Mouse (Mus musculus): ENCODE measurements around the gene Fam49a. TPM values are rescaled to one million over a fixed set of nuclear protein-coding genes. Genes with fewer than 3 reads are reported as not detected.

Gene Fam49a
- polyA plus RNA-seq, 1 experiment from 2014 or later = 22.3 TPM

DNA sequence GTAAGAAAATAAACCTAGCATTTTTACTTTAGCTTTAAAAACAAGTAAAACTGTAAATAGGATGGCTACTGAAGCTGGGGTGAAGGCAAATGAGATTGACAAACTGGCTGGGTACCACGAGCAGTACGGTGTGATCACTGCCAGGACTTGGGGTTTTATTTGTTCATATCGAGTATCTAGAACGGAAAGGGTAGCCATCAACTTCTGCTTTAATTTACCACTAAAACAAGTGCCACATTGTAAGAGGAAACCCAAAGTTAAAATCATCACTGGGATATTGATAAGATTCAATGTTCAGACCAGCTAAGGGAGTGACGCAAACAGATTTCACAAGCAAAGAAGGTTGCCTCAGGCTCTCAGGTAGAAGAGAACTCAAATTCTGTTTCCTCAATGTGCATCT is 98.0 kb downstream of the Fam49a start:
- Histone ChIP-seq H3K27ac (no peak overlapping the region), H3K36me3 (peaks cover 16% of the 10 kb centered on the region; the same call in 1 of the 2 replicates), H3K9me3 (replicated peaks) (no peaks in the 10 kb centered on the region), H3K9ac (no peak overlapping the region), H3K4me3 (no peak overlapping the region), H3K4me1 (replicated peaks) (peaks cover 13% of the 10 kb centered on the region), H3K27me3 (no peaks in the 10 kb centered on the region), H3K4me2 (no peak overlapping the region)
- ATAC-seq (replicated peaks; ENCODE audit: insufficient number of reproducible peaks, insufficient read depth, low FRiP score, low read depth) = no peak
- WGBS = 94% methylated on average over 5 of the region's 5 CpGs

DNA sequence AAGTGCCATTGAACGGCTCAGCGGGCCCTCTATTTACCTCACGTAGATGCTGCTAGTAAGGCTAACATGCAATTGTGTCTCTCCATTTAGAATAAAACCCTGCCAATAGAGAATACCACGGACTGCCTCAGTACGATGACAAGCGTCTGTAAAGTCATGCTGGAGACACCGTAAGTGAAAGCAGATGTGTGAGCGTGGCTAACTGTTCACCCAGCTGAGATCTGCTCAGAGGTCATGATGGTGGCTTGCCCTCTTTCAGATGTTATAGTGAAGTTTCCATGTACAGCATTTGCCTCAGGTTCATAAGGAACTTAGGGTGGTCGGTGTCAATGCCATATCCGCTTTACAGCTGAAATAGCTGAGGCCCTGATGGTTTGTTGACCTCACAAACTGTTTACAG is 100.4 kb downstream of the Fam49a start:
- peaks cover 32% of the 10 kb centered on the region; the same call in 1 of the 2 replicates for H3K36me3 ChIP-seq
- H3K27ac ChIP-seq = no peak overlapping the region
- ATAC-seq (replicated peaks; ENCODE audit: insufficient number of reproducible peaks, insufficient read depth, low FRiP score, low read depth) = no peak

DNA sequence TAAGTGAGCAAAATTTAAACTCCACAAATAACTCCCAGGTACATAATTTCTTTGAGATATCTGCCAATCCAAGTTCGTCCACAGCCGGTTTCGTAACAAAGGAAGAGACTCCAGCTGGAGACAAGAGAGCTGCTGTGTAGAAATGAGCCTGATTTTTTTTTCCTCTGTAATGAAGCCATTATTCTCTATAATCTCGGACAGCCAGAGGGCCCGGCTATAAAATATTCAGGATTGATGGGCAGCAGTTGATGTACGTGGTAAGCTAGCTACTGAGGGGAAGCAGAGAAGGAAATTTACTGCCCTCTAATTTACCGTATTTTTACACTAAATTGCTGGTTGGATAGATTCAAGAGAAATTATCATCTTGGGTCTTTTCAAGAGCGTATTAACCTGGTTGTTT is 102.3 kb downstream of the Fam49a start:
- Histone ChIP-seq H3K4me1 (replicated peaks) (no peaks in the 10 kb centered on the region), H3K36me3 (peaks cover 36% of the 10 kb centered on the region; the same call in 1 of the 2 replicates), H3K27ac (no peak overlapping the region), H3K4me3 (no peak overlapping the region), H3K27me3 (no peaks in the 10 kb centered on the region), H3K9me3 (replicated peaks) (no peaks in the 10 kb centered on the region), H3K4me2 (no peak overlapping the region), H3K9ac (no peak overlapping the region)
- 87% methylated on average over 8 of the region's 8 CpGs for WGBS
- ATAC-seq (replicated peaks; ENCODE audit: insufficient number of reproducible peaks, insufficient read depth, low FRiP score, low read depth) = no peak

More for the DNA sequence above, 100.4 kb downstream of the Fam49a start:
- H3K4me3 ChIP-seq = no peak overlapping the region
- WGBS = 87% methylated on average over 10 of the region's 10 CpGs
- no peaks in the 10 kb centered on the region for H3K27me3 ChIP-seq
- H3K4me2 ChIP-seq = no peak overlapping the region
- H3K4me1 ChIP-seq (replicated peaks) = no peaks in the 10 kb centered on the region
- no peaks in the 10 kb centered on the region for H3K9me3 ChIP-seq (replicated peaks)
- H3K9ac ChIP-seq = no peak overlapping the region

DNA sequence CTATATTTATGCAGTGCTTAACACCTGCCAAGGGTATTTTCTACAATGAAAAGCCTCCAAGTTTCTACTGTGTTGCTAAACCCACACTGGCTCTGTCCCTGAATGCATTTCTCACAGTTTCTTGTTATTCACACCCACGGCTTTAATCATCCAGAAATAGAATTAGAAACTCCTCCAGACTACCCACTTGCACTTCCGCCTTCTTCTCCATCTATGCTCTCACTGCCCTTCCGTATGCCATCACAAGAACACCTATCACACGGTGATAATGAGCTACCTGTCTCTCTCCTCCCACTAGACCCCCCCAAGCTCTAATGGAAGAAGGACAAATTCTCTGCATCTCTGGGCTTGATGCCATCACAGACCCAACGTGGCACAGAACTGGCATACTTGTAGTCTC is 105.5 kb downstream of the Fam49a start:
- no peak overlapping the region for H3K4me2 ChIP-seq
- H3K9me3 ChIP-seq (replicated peaks) = no peaks in the 10 kb centered on the region
- H3K9ac ChIP-seq = no peak overlapping the region
- 73% methylated on average over 5 of the region's 5 CpGs for WGBS
- peaks cover 40% of the 10 kb centered on the region; the same call in 1 of the 2 replicates for H3K36me3 ChIP-seq
- no peak overlapping the region for H3K4me3 ChIP-seq
- no peaks in the 10 kb centered on the region for H3K27me3 ChIP-seq
- H3K27ac ChIP-seq = no peak overlapping the region
- no peaks in the 10 kb centered on the region for H3K4me1 ChIP-seq (replicated peaks)
- no peak for ATAC-seq (replicated peaks; ENCODE audit: insufficient number of reproducible peaks, insufficient read depth, low FRiP score, low read depth)

DNA sequence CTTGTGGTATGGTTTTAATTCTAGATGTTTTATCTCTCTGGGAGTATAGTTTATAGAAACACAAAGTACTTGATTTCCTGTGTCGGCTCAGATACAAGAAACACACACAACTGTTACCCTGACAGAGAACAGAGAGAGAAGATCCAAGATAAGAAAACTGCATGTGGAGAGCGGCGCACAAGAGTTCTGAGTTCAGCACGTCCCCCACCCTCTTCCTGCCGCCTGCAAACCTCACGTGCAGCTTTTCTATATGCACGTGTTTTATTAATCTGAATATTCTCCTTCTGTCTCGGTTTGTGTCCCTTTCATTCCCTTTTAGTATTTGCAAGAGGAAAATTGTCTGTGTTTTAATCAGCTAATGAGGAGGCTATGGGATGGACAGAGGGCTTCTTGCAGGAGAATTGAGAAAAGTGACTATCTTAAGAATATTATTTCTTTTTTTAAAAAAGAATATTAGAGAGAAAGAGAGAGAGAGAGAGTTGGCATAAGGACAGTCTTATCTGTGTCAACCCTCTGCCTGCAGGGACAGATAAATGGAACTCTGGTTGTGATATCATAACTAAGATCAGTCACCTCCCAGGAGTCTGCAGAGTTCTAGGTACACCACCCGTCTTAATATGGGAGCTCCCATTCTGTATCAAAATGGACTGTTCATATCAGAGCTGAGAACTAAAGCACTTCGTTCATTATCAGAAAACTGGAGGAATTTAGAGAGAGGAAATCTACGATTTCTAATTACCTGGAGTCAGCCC is 111.3 kb downstream of the Fam49a start:
- Histone ChIP-seq H3K27ac (no peak overlapping the region), H3K4me1 (replicated peaks) (no peaks in the 10 kb centered on the region), H3K9ac (no peak overlapping the region), H3K27me3 (no peaks in the 10 kb centered on the region), H3K4me3 (no peak overlapping the region), H3K36me3 (peaks cover 21% of the 10 kb centered on the region), H3K9me3 (replicated peaks) (no peaks in the 10 kb centered on the region), H3K4me2 (no peak overlapping the region)
- WGBS = 74% methylated on average over 11 of the region's 11 CpGs
- no peak for ATAC-seq (replicated peaks; ENCODE audit: insufficient number of reproducible peaks, insufficient read depth, low FRiP score, low read depth)

DNA sequence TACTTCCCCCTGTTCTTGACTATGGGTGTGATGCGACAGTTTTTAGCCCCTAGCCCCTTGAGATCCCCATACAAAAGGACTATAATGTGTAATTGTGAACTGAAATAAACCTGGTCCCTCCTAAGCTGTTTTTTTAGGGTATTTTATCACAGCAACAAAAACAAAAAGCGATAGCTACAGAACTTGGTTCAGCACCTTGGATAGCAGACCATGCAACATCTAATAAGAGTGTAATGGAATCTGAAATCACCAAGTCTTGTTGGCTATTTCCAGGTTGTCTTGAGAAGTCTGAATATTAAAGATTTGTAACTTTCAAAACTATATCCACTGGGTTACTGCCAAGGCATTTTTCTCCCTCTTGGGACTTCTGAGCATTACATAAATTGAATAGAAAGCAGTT is 117.1 kb downstream of the Fam49a start:
- H3K27me3 ChIP-seq = no peaks in the 10 kb centered on the region
- no peak overlapping the region for H3K27ac ChIP-seq
- no peaks in the 10 kb centered on the region for H3K9me3 ChIP-seq (replicated peaks)
- peaks cover 2% of the 10 kb centered on the region; the same call in 1 of the 2 replicates for H3K36me3 ChIP-seq
- no peak for ATAC-seq (replicated peaks; ENCODE audit: insufficient number of reproducible peaks, insufficient read depth, low FRiP score, low read depth)
- 47% methylated on average over 2 of the region's 2 CpGs for WGBS
- H3K4me3 ChIP-seq = no peak overlapping the region
- H3K4me2 ChIP-seq = no peak overlapping the region
- H3K4me1 ChIP-seq (replicated peaks) = no peaks in the 10 kb centered on the region
- no peak overlapping the region for H3K9ac ChIP-seq

DNA sequence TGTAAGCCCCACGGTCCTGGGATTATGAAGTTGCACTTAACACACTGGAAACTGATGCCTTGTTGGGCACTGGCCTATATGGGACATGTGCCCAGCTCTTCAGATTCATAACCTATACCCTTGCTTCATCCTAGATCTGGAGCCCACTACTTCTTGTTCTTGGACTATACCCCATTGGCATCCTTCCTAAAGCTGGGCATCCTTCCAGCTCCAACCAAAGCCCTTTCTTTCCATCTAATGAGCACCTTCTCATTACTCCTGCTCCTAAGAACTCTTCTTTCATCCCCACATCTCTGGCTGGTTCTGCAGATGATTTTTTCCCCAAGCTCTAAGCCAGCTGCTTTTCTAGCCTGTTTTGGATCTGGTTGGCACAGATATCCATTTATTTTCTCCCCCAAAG is 127.3 kb downstream of the Fam49a start:
- 73% methylated on average over 1 of the region's 1 CpGs for WGBS
- Histone ChIP-seq H3K4me2 (no peak overlapping the region), H3K9me3 (replicated peaks) (no peaks in the 10 kb centered on the region), H3K9ac (no peak overlapping the region), H3K4me3 (no peak overlapping the region), H3K27me3 (no peaks in the 10 kb centered on the region), H3K27ac (no peak overlapping the region), H3K4me1 (replicated peaks) (no peaks in the 10 kb centered on the region), H3K36me3 (no peaks in the 10 kb centered on the region)
- no peak for ATAC-seq (replicated peaks; ENCODE audit: insufficient number of reproducible peaks, insufficient read depth, low FRiP score, low read depth)

DNA sequence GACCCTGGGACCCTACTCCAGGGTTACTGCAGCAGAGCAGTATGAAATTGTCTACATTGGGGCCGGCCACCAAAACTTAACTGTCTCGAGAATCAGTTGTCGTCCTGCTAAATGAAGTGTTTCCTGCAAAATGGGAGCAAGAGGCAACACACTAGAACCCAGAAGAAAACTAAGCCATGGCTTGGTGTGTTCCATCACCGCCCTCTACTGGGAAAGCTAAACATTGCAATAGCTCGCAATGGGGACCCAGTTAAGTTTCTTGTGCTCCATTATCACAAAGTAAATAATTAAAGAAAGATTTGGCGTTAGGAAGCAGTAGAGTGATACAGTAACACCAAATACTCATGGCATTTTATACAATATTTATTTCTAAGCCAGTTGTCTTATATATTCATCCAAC is 134.3 kb downstream of the Fam49a start:
- no peak for ATAC-seq (replicated peaks; ENCODE audit: insufficient number of reproducible peaks, insufficient read depth, low FRiP score, low read depth)
- H3K9me3 ChIP-seq (replicated peaks) = no peaks in the 10 kb centered on the region

DNA sequence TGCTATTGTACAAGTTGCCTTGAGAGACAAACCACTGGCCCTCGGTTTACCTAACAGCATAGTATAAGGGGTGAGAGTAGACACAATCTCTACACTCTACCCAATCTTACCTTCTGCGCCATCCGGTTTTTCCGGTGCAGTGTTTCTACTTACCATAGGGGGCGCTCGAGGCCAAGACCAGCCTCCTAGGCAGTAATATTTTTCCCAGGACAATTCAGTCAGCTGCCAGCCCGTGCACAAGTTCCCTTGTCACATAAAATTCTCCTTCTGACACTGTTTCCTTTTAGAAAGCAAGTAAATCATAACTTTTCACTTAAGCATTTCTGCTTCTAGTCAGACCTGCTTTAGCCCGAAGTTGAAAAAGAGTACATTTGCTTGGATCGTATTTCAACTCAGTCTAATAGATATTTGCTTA is 139.1 kb downstream of the Fam49a start:
- H3K27ac ChIP-seq = peak overlapping the region; percentile 82
- no peaks in the 10 kb centered on the region for H3K27me3 ChIP-seq
- ATAC-seq (replicated peaks; ENCODE audit: insufficient number of reproducible peaks, insufficient read depth, low FRiP score, low read depth) = peak; percentile 70
- no peak overlapping the region for H3K9ac ChIP-seq
- peak overlapping the region; percentile 67 for H3K4me2 ChIP-seq
- H3K36me3 ChIP-seq = no peaks in the 10 kb centered on the region
- WGBS = 32% methylated on average over 9 of the region's 9 CpGs
- H3K4me3 ChIP-seq = peak overlapping the region; percentile 41
- no peaks in the 10 kb centered on the region for H3K9me3 ChIP-seq (replicated peaks)
- H3K4me1 ChIP-seq (replicated peaks) = peaks cover 18% of the 10 kb centered on the region

More for the DNA sequence above, 134.3 kb downstream of the Fam49a start:
- no peak overlapping the region for H3K9ac ChIP-seq
- peaks cover 3% of the 10 kb centered on the region; the same call in 1 of the 2 replicates for H3K4me1 ChIP-seq (replicated peaks)
- H3K36me3 ChIP-seq = no peaks in the 10 kb centered on the region
- WGBS = 10% methylated on average over 6 of the region's 6 CpGs
- H3K4me2 ChIP-seq = no peak overlapping the region
- H3K4me3 ChIP-seq = no peak overlapping the region
- no peak overlapping the region for H3K27ac ChIP-seq
- no peaks in the 10 kb centered on the region for H3K27me3 ChIP-seq

DNA sequence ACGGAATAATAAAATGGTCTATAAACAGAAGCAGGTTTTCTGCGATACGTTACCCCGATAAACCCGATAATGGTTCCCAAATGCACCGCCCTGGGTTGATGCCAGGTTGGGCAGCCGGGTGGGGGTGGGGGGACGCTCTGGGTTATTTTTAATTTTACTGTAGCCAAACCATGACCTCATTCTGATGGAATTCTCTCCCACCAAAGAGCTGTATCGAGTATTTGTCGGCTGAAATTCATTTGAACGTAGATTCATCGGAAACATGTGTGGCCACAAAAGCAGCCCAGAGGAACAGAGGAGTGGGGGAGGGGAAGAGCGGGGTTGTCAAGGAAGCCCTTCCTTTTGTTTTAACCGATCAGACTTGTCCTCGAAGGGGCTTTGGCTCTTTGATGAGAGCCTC is 139.6 kb downstream of the Fam49a start:
- peak overlapping the region; percentile 82 for H3K27ac ChIP-seq
- peaks cover 18% of the 10 kb centered on the region for H3K4me1 ChIP-seq (replicated peaks)
- no peak overlapping the region for H3K9ac ChIP-seq
- no peaks in the 10 kb centered on the region for H3K27me3 ChIP-seq
- peak; percentile 74 for ATAC-seq (replicated peaks; ENCODE audit: insufficient number of reproducible peaks, insufficient read depth, low FRiP score, low read depth)
- no peaks in the 10 kb centered on the region for H3K9me3 ChIP-seq (replicated peaks)
- peak overlapping the region; percentile 41 for H3K4me3 ChIP-seq
- H3K4me2 ChIP-seq = peak overlapping the region; percentile 67
- no peaks in the 10 kb centered on the region for H3K36me3 ChIP-seq
- 10% methylated on average over 15 of the region's 15 CpGs for WGBS

DNA sequence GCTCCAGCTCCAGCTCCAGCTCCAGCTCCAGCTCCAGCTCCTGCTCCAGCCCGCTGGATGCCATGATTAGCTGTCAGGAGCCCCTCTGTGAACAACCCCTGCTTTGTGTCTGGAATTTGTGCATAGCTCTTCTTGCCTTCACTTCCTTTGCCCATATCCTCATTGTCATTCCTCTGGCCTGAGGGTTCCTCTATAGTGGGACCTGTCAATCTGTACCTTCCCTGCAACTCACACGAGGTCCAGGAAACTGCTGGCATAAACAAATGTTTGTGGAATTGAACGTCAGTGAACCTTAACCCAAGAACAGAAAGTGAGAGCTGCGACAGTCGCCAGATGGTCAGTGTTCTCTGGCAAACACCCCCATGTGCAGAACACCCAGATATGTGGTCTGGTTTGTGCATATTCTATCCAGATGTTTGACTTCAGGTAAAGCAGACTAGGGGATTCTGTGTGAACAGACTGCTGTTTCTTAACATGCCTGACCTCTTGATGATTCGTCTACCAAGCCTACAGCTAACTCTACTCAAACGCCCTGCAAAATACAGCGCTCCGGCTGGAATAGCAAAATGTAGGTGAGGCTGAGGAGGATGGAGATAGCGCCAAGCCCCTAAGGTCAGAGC is 143.7 kb downstream of the Fam49a start:
- 0 out of 2 replicates have a peak overlapping the region, but pooled peaks have one; percentile 37 for H3K4me2 ChIP-seq
- H3K36me3 ChIP-seq = no peaks in the 10 kb centered on the region
- no peak overlapping the region for H3K4me3 ChIP-seq
- no peak overlapping the region for H3K9ac ChIP-seq
- H3K9me3 ChIP-seq (replicated peaks) = no peaks in the 10 kb centered on the region
- WGBS = 40% methylated on average over 10 of the region's 10 CpGs
- no peaks in the 10 kb centered on the region for H3K27me3 ChIP-seq
- peaks cover 21% of the 10 kb centered on the region for H3K4me1 ChIP-seq (replicated peaks)
- peak overlapping the region; percentile 28; the same call in 1 of the 2 replicates for H3K27ac ChIP-seq
- ATAC-seq (replicated peaks; ENCODE audit: insufficient number of reproducible peaks, insufficient read depth, low FRiP score, low read depth) = no peak

Measured in heart, embryonic 15.5 days (tissue).